Mouse (Mus musculus) CH12.LX (cell line): ENCODE data around the gene Pgap1. TPM values are rescaled to one million over a fixed set of nuclear protein-coding genes. Genes with fewer than 3 reads are reported as not detected.

Experiments used
- DNase-seq: peaks from one replicate; pipeline ENCODE4 v3.0.0-alpha.2; 2013; ENCODE audit errors: extremely low read depth
- H3K27ac ChIP-seq: 2 replicates; pipeline ENCODE4 v1.5.1; 2012; ENCODE audit warnings: low read depth, mild to moderate bottlenecking, control low read depth, moderate library complexity; ENCODE audit not compliant: insufficient read depth
- H3K27me3 ChIP-seq: replicated peaks from 2 replicates; pipeline ENCODE3; 2012; ENCODE audit warnings: inconsistent platforms
- H3K36me3 ChIP-seq, 2 experiments: replicated peaks in 1 of 2; 2 replicates each; pipeline versions ENCODE3 to v1.6.1; 2012; ENCODE audit warnings: inconsistent platforms in 1 of 2, low read length in 1 of 2, mild to moderate bottlenecking in 1 of 2, mixed read lengths in 1 of 2, moderate library complexity in 1 of 2; ENCODE audit not compliant: control insufficient read depth in 1 of 2, insufficient read depth in 1 of 2
- H3K4me1 ChIP-seq, 2 experiments: 2 replicates each; pipeline ENCODE4 v1.6.1; 2012; ENCODE audit warnings: inconsistent platforms in 1 of 2, moderate library complexity in 1 of 2; ENCODE audit not compliant: insufficient read depth in 2 of 2, control insufficient read depth in 1 of 2
- H3K4me2 ChIP-seq: 2 replicates; pipeline ENCODE4 v1.6.1; 2012; ENCODE audit warnings: low read depth, mild to moderate bottlenecking, control low read depth; ENCODE audit not compliant: poor library complexity, insufficient read depth, severe bottlenecking
- H3K4me3 ChIP-seq, 3 experiments: fragments of 150-350 bp in 1 of 3; sonication (generic) in 1 of 3; replicated peaks in 1 of 3; 2 replicates each; pipeline versions ENCODE3 to v1.5.1; 2011 to 2012; ENCODE audit warnings: low read depth in 2 of 3, low read length in 2 of 3, mild to moderate bottlenecking in 2 of 3, moderate library complexity in 2 of 3, control low read depth in 1 of 3, improper control_type of control experiment in 1 of 3, inconsistent platforms in 1 of 3, mixed read lengths in 1 of 3; ENCODE audit not compliant: poor library complexity in 1 of 3
- H3K79me2 ChIP-seq: replicated peaks from 2 replicates; pipeline ENCODE4 v1.6.1; 2012; ENCODE audit warnings: mild to moderate bottlenecking, moderate library complexity; ENCODE audit not compliant: control insufficient read depth, poor library complexity, insufficient read depth, severe bottlenecking; ENCODE audit errors: extremely low read depth
- H3K9ac ChIP-seq: 2 replicates; pipeline ENCODE4 v1.6.1; 2012; ENCODE audit warnings: low read depth, mild to moderate bottlenecking, control low read depth, moderate library complexity; ENCODE audit not compliant: insufficient read depth
- H3K9me3 ChIP-seq: replicated peaks from 2 replicates; pipeline ENCODE3; 2012; ENCODE audit warnings: low read length, inconsistent platforms, mixed read lengths
- BHLHE40 ChIP-seq: IDR thresholded peaks from 2 replicates; pipeline ENCODE4 v1.6.1; 2011; ENCODE audit warnings: mild to moderate bottlenecking, low read depth, low read length, improper control_type of control experiment
- CHD2 ChIP-seq: IDR thresholded peaks from 2 replicates; pipeline ENCODE4 v1.6.1; 2011; ENCODE audit warnings: low read length, improper control_type of control experiment
- CTCF ChIP-seq, 2 experiments: IDR thresholded peaks in 1 of 2; conservative IDR thresholded peaks in 1 of 2; 2 replicates each; pipeline ENCODE4 v1.5.1; 2011 to 2012; ENCODE audit warnings: low read depth in 2 of 2, low read length in 2 of 2, improper control_type of control experiment in 1 of 2, inconsistent platforms in 1 of 2, mild to moderate bottlenecking in 1 of 2, moderate library complexity in 1 of 2
- E2F4 ChIP-seq: IDR thresholded peaks from 2 replicates; pipeline ENCODE4 v1.6.1; 2011; ENCODE audit warnings: low read depth, low read length, improper control_type of control experiment; ENCODE audit not compliant: insufficient replicate concordance
- EP300 ChIP-seq: IDR thresholded peaks from 2 replicates; pipeline ENCODE4 v1.6.1; 2011; ENCODE audit warnings: low read length, improper control_type of control experiment
- ETS1 ChIP-seq: conservative IDR thresholded peaks from 2 replicates; pipeline ENCODE4 v1.6.1; 2012; ENCODE audit warnings: low read depth, mild to moderate bottlenecking, inconsistent platforms, low read length, improper control_type of control experiment, moderate library complexity
- IRF4 ChIP-seq: IDR thresholded peaks from 2 replicates; pipeline ENCODE4 v1.6.1; 2014; ENCODE audit warnings: low read depth, mild to moderate bottlenecking, inconsistent platforms, low read length, improper control_type of control experiment
- JUN ChIP-seq: IDR thresholded peaks from 2 replicates; pipeline ENCODE4 v1.6.1; 2011; ENCODE audit warnings: low read depth, mild to moderate bottlenecking, low read length, improper control_type of control experiment, moderate library complexity; ENCODE audit not compliant: insufficient read depth
- JUND ChIP-seq: conservative IDR thresholded peaks from 2 replicates; pipeline ENCODE4 v1.6.1; 2011; ENCODE audit warnings: low read depth, low read length, improper control_type of control experiment
- MAZ ChIP-seq: IDR thresholded peaks from 2 replicates; pipeline ENCODE4 v1.6.1; 2012; ENCODE audit warnings: low read depth, mild to moderate bottlenecking, inconsistent platforms, low read length, improper control_type of control experiment, moderate library complexity
- MEF2A ChIP-seq: IDR thresholded peaks from 2 replicates; pipeline ENCODE4 v1.6.1; 2014; ENCODE audit warnings: low read depth, mild to moderate bottlenecking, inconsistent platforms, low read length, improper control_type of control experiment, borderline replicate concordance
- MXI1 ChIP-seq: IDR thresholded peaks from 2 replicates; pipeline ENCODE4 v1.6.1; 2011; ENCODE audit warnings: mild to moderate bottlenecking, low read depth, low read length, improper control_type of control experiment
- MYC ChIP-seq: IDR thresholded peaks from 2 replicates; pipeline ENCODE4 v1.6.1; 2011; ENCODE audit warnings: low read depth, mild to moderate bottlenecking, improper control_type of control experiment, low read length
- PAX5 ChIP-seq: IDR thresholded peaks from 2 replicates; pipeline ENCODE4 v1.6.1; 2012; ENCODE audit warnings: low read length, inconsistent platforms, mixed read lengths
- RAD21 ChIP-seq: IDR thresholded peaks from 2 replicates; pipeline ENCODE4 v1.6.1; 2011; ENCODE audit warnings: low read depth, mild to moderate bottlenecking, low read length, improper control_type of control experiment, moderate library complexity
- SIN3A ChIP-seq: IDR thresholded peaks from 2 replicates; pipeline ENCODE4 v1.6.1; 2012; ENCODE audit warnings: low read length, improper control_type of control experiment, inconsistent platforms
- SMC3 ChIP-seq: IDR thresholded peaks from 2 replicates; pipeline ENCODE4 v1.6.1; 2011; ENCODE audit warnings: low read depth, low read length, improper control_type of control experiment
- TBP ChIP-seq: conservative IDR thresholded peaks from 2 replicates; pipeline ENCODE4 v1.6.1; 2011; ENCODE audit warnings: low read depth, low read length, improper control_type of control experiment
- TCF12 ChIP-seq: IDR thresholded peaks from 2 replicates; pipeline ENCODE4 v1.6.1; 2014; ENCODE audit warnings: low read depth, mild to moderate bottlenecking, inconsistent platforms, low read length, improper control_type of control experiment
- USF2 ChIP-seq: conservative IDR thresholded peaks from 2 replicates; pipeline ENCODE4 v1.6.1; 2011; ENCODE audit warnings: low read depth, low read length, improper control_type of control experiment
- ZKSCAN1 ChIP-seq: IDR thresholded peaks from 2 replicates; pipeline ENCODE4 v1.6.1; 2012; ENCODE audit warnings: low read depth, inconsistent platforms, low read length, improper control_type of control experiment, borderline replicate concordance
- dilution Hi-C: fragments of 300-500 bp; cut with MboI; formaldehyde crosslinking; loops from 2 replicates; pipeline ENCODE4 v1.14.3; 2020; ENCODE audit warnings: low sequenced_read_pairs; ENCODE audit not compliant: extremely low pct_unique_long_range_greater_than_20kb, extremely low pct_ligation_motif_present
- in situ Hi-C: fragments of 300-500 bp; cut with MboI; formaldehyde crosslinking; loops from 3 replicates; pipeline ENCODE4 v1.14.3; 2019; ENCODE audit warnings: low sequenced_read_pairs, low pct_ligation_motif_present, low pct_unique_long_range_greater_than_20kb, mixed read lengths
- polyA plus RNA-seq: library from polyadenylated mRNA; unstranded; fragments of >175 nt; gene quantifications from 2 replicates; pipeline ENCODE4 v1.2.1, GENCODE M21; 2012; ENCODE audit warnings: low read depth; ENCODE audit not compliant: insufficient read length
- total RNA-seq, 2 experiments: library from RNA; depleted of rRNA; stranded (reverse); fragments of 300-350 nt in 1 of 2; fragments of >200 nt in 1 of 2; gene quantifications; 2 replicates each; pipeline ENCODE4 v1.2.3; 2012 to 2014

Pgap1 gene
- total and polyA plus RNA-seq, 3 experiments = 2.2 to 6.3 (median 3.4) TPM

- H3K9ac ChIP-seq = no peak overlapping the region
- TF ChIP-seq CTCF (conservative IDR thresholded peaks at IDR 0.05 in 1 of 2, IDR thresholded peaks at IDR 0.05 in 1 of 2; ENCODE audit: low read depth in 2 of 2, low read length in 2 of 2) = peak in 1 of 2 experiments; percentile 39; a peak in 2 of 4 replicates
- TF ChIP-seq MAZ = no peak
- no peak for TF ChIP-seq TBP
- TF ChIP-seq JUN = no peak
- no peak for TF ChIP-seq CHD2
- no peak for TF ChIP-seq MXI1
- TF ChIP-seq E2F4 = no peak
- peak; percentile 14; the same call in 1 of the 2 replicates for TF ChIP-seq SMC3
- TF ChIP-seq ETS1 = no peak
- TF ChIP-seq JUND = no peak
- no peak overlapping the region for H3K4me2 ChIP-seq
- H3K27me3 ChIP-seq = no peaks in the 10 kb centered on the region
- no peaks in the 10 kb centered on the region for H3K4me1 ChIP-seq
- no peaks in the 10 kb centered on the region for H3K9me3 ChIP-seq
- H3K4me3 ChIP-seq = no peak overlapping the region
- H3K36me3 ChIP-seq = peaks cover 2 to 16% of the 10 kb centered on the region in 2 experiments
- peak; percentile 1 for DNase-seq
- dilution Hi-C loops (no loop called here), in situ Hi-C loops (no loop called here)
- no peak overlapping the region for H3K27ac ChIP-seq
- H3K79me2 ChIP-seq = no peaks in the 10 kb centered on the region
These were observed 65.0 kb downstream of the Pgap1 start for GRCm38 (mm10) chr1:54492435-54492841.

- no peak for TF ChIP-seq SMC3
- no peak for TF ChIP-seq SIN3A
- no peak for TF ChIP-seq IRF4
- no peak for TF ChIP-seq MEF2A
- TF ChIP-seq RAD21 = no peak
- no peak for TF ChIP-seq CHD2
- no peak for TF ChIP-seq MYC
- no peak for TF ChIP-seq EP300
- no peak for TF ChIP-seq USF2
- no peak for TF ChIP-seq TCF12
- no peak for TF ChIP-seq ZKSCAN1
- no peak for TF ChIP-seq BHLHE40
- TF ChIP-seq MAZ = no peak
- TF ChIP-seq PAX5 = no peak
- no peak for TF ChIP-seq ETS1
- TF ChIP-seq, all 38 proteins: peak for 0
- Histone ChIP-seq H3K9me3 (no peaks in the 10 kb centered on the region), H3K4me3 (no peak overlapping the region), H3K9ac (no peak overlapping the region), H3K4me2 (no peak overlapping the region), H3K27me3 (no peaks in the 10 kb centered on the region), H3K27ac (no peak overlapping the region), H3K79me2 (no peaks in the 10 kb centered on the region), H3K36me3 (peaks cover 5 to 15% of the 10 kb centered on the region in 2 experiments), H3K4me1 (no peaks in the 10 kb centered on the region)
- dilution Hi-C loops = no loop called here
- no peak for DNase-seq
- in situ Hi-C loops = no loop called here
These were observed 72.6 kb downstream of the Pgap1 start for GRCm38 (mm10) chr1:54484744-54485420.
